Mouse (Mus musculus) erythroblast, embryonic 14.5 days (primary cell): ENCODE data around the gene E2f4.

Experiments
- GATA1 ChIP-seq: IDR thresholded peaks from 2 replicates; pipeline ENCODE4 v1.6.1; 2012; ENCODE audit warnings: low read length, inconsistent platforms, mixed read lengths
- TAL1 ChIP-seq: IDR thresholded peaks from 3 replicates; pipeline ENCODE4 v1.6.1; 2012; ENCODE audit warnings: low read length, inconsistent platforms, mixed read lengths

GRCm38 (mm10) chr8:105261326-105261980, 36.0 kb upstream of the E2f4 start:
- no peak for TF ChIP-seq GATA1
- no peak for TF ChIP-seq TAL1
